Mouse (Mus musculus) ZHBTc4 (cell line): ENCODE measurements at regions not wholly inside any gene's neighbourhood (a gene's known extent, or its start where the extent isn't known, plus 50 kb on each side); places are given as distances from the start of the nearest gene placed in this dataset.
A peak's percentile ranks its signal among the peaks of the same experiment; 100 is the strongest.

Experiments
- DNase-seq: peaks from one replicate; pipeline ENCODE4 v3.0.0-alpha.2; 2011; ENCODE audit warnings: low read depth, low spot score

- DNase-seq: no peak
These were observed 167.1 kb downstream of the Nkx6-1 start for GRCm38 (mm10) chr5:101497698-101498048.

- no peak for DNase-seq
These were observed 167.7 kb downstream of the Nkx6-1 start for GRCm38 (mm10) chr5:101496924-101497697.

- DNase-seq: no peak
These were observed 168.6 kb downstream of the Nkx6-1 start for GRCm38 (mm10) chr5:101496161-101496560.

GRCm38 (mm10) chr5:101445792-101446191 lies 219.0 kb downstream of the Nkx6-1 start:
- peak; percentile 10 for DNase-seq

GRCm38 (mm10) chr5:101441782-101442181 lies 223.0 kb downstream of the Nkx6-1 start:
- peak; percentile 40 for DNase-seq

GRCm38 (mm10) chr5:101437666-101438299 lies 227.0 kb downstream of the Nkx6-1 start:
- DNase-seq: no peak

- DNase-seq: no peak
These were observed 238.6 kb downstream of the Nkx6-1 start for GRCm38 (mm10) chr5:101426067-101426771.

GRCm38 (mm10) chr5:101384316-101384715 lies 280.5 kb downstream of the Nkx6-1 start:
- no peak for DNase-seq

GRCm38 (mm10) chr5:101381361-101381760 lies 283.4 kb downstream of the Nkx6-1 start:
- peak; percentile 59 for DNase-seq

- no peak for DNase-seq
These were observed 288.1 kb downstream of the Nkx6-1 start for GRCm38 (mm10) chr5:101376657-101377056.

GRCm38 (mm10) chr5:101374129-101374528 lies 290.7 kb downstream of the Nkx6-1 start:
- DNase-seq: no peak

GRCm38 (mm10) chr5:101372204-101372603 lies 292.6 kb downstream of the Nkx6-1 start:
- no peak for DNase-seq

- DNase-seq: peak; percentile 79
These were observed 299.4 kb downstream of the Nkx6-1 start for GRCm38 (mm10) chr5:101365364-101365763.

- DNase-seq: no peak
These were observed 304.8 kb downstream of the Nkx6-1 start for GRCm38 (mm10) chr5:101359986-101360385.

- DNase-seq: peak; percentile 57
These were observed 319.4 kb downstream of the Nkx6-1 start for GRCm38 (mm10) chr5:101345406-101345805.

- peak; percentile 64 for DNase-seq
These were observed 328.4 kb downstream of the Nkx6-1 start for GRCm38 (mm10) chr5:101336361-101336760.

GRCm38 (mm10) chr5:101331825-101332224 lies 333.0 kb downstream of the Nkx6-1 start:
- no peak for DNase-seq

GRCm38 (mm10) chr5:101326122-101326521 lies 338.7 kb downstream of the Nkx6-1 start:
- peak; percentile 34 for DNase-seq

- DNase-seq: no peak
These were observed 341.5 kb downstream of the Nkx6-1 start for GRCm38 (mm10) chr5:101323041-101323950.

GRCm38 (mm10) chr5:101299986-101300385 lies 364.8 kb downstream of the Nkx6-1 start:
- peak; percentile 61 for DNase-seq

GRCm38 (mm10) chr5:101298411-101298810 lies 366.4 kb downstream of the Nkx6-1 start:
- no peak for DNase-seq
